Mouse (Mus musculus): ENCODE measurements around the gene Enpp3. TPM values are rescaled to one million over a fixed set of nuclear protein-coding genes. Genes with fewer than 3 reads are reported as not detected.

The Enpp3 gene
- polyA plus RNA-seq, 1 experiment from 2014 or later, result 6.1 TPM

- H3K9me3 ChIP-seq (replicated peaks), result no peaks in the 10 kb centered on the region
- no peak overlapping the region for H3K4me3 ChIP-seq (replicated peaks)
- no peak overlapping the region for H3K9ac ChIP-seq
- ATAC-seq (ENCODE audit: insufficient number of reproducible peaks, low FRiP score, low TSS enrichment, low read depth), result no peak
- no peak overlapping the region for H3K27ac ChIP-seq (replicated peaks)
- 86% methylated on average over 4 of the region's 4 CpGs for WGBS
- peaks cover 10% of the 10 kb centered on the region for H3K4me1 ChIP-seq
- H3K36me3 ChIP-seq, result no peaks in the 10 kb centered on the region
- no peaks in the 10 kb centered on the region for H3K27me3 ChIP-seq
- H3K4me2 ChIP-seq (replicated peaks), result no peak overlapping the region
Measured at GRCm38 (mm10) chr10:24785345-24785744, 57.3 kb downstream of the Enpp3 start.

- Histone ChIP-seq H3K36me3 (no peaks in the 10 kb centered on the region), H3K4me2 (replicated peaks) (no peak overlapping the region), H3K9me3 (replicated peaks) (no peaks in the 10 kb centered on the region), H3K27ac (replicated peaks) (no peak overlapping the region), H3K9ac (no peak overlapping the region), H3K4me1 (peaks cover 10% of the 10 kb centered on the region), H3K4me3 (replicated peaks) (no peak overlapping the region), H3K27me3 (no peaks in the 10 kb centered on the region)
- WGBS, result 95% methylated on average over 9 of the region's 9 CpGs
- no peak for ATAC-seq (ENCODE audit: insufficient number of reproducible peaks, low FRiP score, low TSS enrichment, low read depth)
Measured at GRCm38 (mm10) chr10:24784624-24785276, 57.9 kb downstream of the Enpp3 start.

- Histone ChIP-seq H3K27me3 (no peaks in the 10 kb centered on the region), H3K4me3 (replicated peaks) (no peak overlapping the region), H3K27ac (replicated peaks) (no peak overlapping the region), H3K4me2 (replicated peaks) (no peak overlapping the region), H3K9ac (no peak overlapping the region), H3K4me1 (peaks cover 10% of the 10 kb centered on the region), H3K9me3 (replicated peaks) (no peaks in the 10 kb centered on the region), H3K36me3 (no peaks in the 10 kb centered on the region)
- ATAC-seq (ENCODE audit: insufficient number of reproducible peaks, low FRiP score, low TSS enrichment, low read depth), result no peak
- 65% methylated on average over 3 of the region's 3 CpGs for WGBS
Measured at GRCm38 (mm10) chr10:24783946-24784345, 58.7 kb downstream of the Enpp3 start.

GRCm38 (mm10) chr10:24778643-24779020 lies 64.0 kb downstream of the Enpp3 start:
- 41% methylated on average over 11 of the region's 11 CpGs for WGBS
- peak overlapping the region; percentile 71 for H3K27ac ChIP-seq (replicated peaks)
- H3K4me3 ChIP-seq (replicated peaks), result peak overlapping the region; percentile 18

GRCm38 (mm10) chr10:24777916-24778642 lies 64.5 kb downstream of the Enpp3 start:
- Histone ChIP-seq H3K9me3 (replicated peaks) (no peaks in the 10 kb centered on the region), H3K36me3 (no peaks in the 10 kb centered on the region), H3K9ac (no peak overlapping the region), H3K27ac (replicated peaks) (peak overlapping the region; percentile 71), H3K27me3 (no peaks in the 10 kb centered on the region), H3K4me2 (replicated peaks) (peak overlapping the region; percentile 41), H3K4me1 (peaks cover 15% of the 10 kb centered on the region), H3K4me3 (replicated peaks) (peak overlapping the region; percentile 18)
- WGBS, result 38% methylated on average over 14 of the region's 14 CpGs
- ATAC-seq (ENCODE audit: insufficient number of reproducible peaks, low FRiP score, low TSS enrichment, low read depth), result 0 out of 2 replicates have a peak, but pooled peaks have one; percentile 7

More at GRCm38 (mm10) chr10:24778643-24779020, 64.0 kb downstream of the Enpp3 start:
- Histone ChIP-seq H3K4me1 (peaks cover 17% of the 10 kb centered on the region), H3K4me2 (replicated peaks) (peak overlapping the region; percentile 41), H3K9me3 (replicated peaks) (no peaks in the 10 kb centered on the region), H3K9ac (no peak overlapping the region), H3K36me3 (no peaks in the 10 kb centered on the region), H3K27me3 (no peaks in the 10 kb centered on the region)
- peak; percentile 57 for ATAC-seq (ENCODE audit: insufficient number of reproducible peaks, low FRiP score, low TSS enrichment, low read depth)

GRCm38 (mm10) chr10:24769496-24769895 lies 73.1 kb downstream of the Enpp3 start:
- no peak for ATAC-seq (ENCODE audit: insufficient number of reproducible peaks, low FRiP score, low TSS enrichment, low read depth)
- Histone ChIP-seq H3K4me1 (peaks cover 12% of the 10 kb centered on the region), H3K27me3 (no peaks in the 10 kb centered on the region), H3K4me3 (replicated peaks) (no peak overlapping the region), H3K9ac (no peak overlapping the region), H3K9me3 (replicated peaks) (no peaks in the 10 kb centered on the region), H3K27ac (replicated peaks) (no peak overlapping the region), H3K36me3 (no peaks in the 10 kb centered on the region), H3K4me2 (replicated peaks) (no peak overlapping the region)
- WGBS, result 87% methylated on average over 7 of the region's 7 CpGs

- Histone ChIP-seq H3K9ac (no peak overlapping the region), H3K27ac (replicated peaks) (no peak overlapping the region), H3K36me3 (no peaks in the 10 kb centered on the region), H3K9me3 (replicated peaks) (no peaks in the 10 kb centered on the region), H3K4me3 (replicated peaks) (no peak overlapping the region), H3K27me3 (no peaks in the 10 kb centered on the region), H3K4me1 (peaks cover 12% of the 10 kb centered on the region), H3K4me2 (replicated peaks) (no peak overlapping the region)
- no peak for ATAC-seq (ENCODE audit: insufficient number of reproducible peaks, low FRiP score, low TSS enrichment, low read depth)
- 54% methylated on average over 11 of the region's 11 CpGs for WGBS
Measured at GRCm38 (mm10) chr10:24767695-24768094, 74.9 kb downstream of the Enpp3 start.

- no peak overlapping the region for H3K4me2 ChIP-seq (replicated peaks)
- no peak for ATAC-seq (ENCODE audit: insufficient number of reproducible peaks, low FRiP score, low TSS enrichment, low read depth)
- peaks cover 12% of the 10 kb centered on the region for H3K4me1 ChIP-seq
- no peaks in the 10 kb centered on the region for H3K9me3 ChIP-seq (replicated peaks)
- no peak overlapping the region for H3K4me3 ChIP-seq (replicated peaks)
- H3K27me3 ChIP-seq, result no peaks in the 10 kb centered on the region
- no peak overlapping the region for H3K9ac ChIP-seq
- WGBS, result 60% methylated on average over 1 of the region's 1 CpGs
- no peak overlapping the region for H3K27ac ChIP-seq (replicated peaks)
- no peaks in the 10 kb centered on the region for H3K36me3 ChIP-seq
Measured at GRCm38 (mm10) chr10:24766061-24766460, 76.6 kb downstream of the Enpp3 start.

- H3K4me3 ChIP-seq (replicated peaks), result no peak overlapping the region
- H3K36me3 ChIP-seq, result no peaks in the 10 kb centered on the region
- no peak for ATAC-seq (ENCODE audit: insufficient number of reproducible peaks, low FRiP score, low TSS enrichment, low read depth)
- H3K27me3 ChIP-seq, result no peaks in the 10 kb centered on the region
- H3K4me1 ChIP-seq, result peaks cover 12% of the 10 kb centered on the region
- H3K9me3 ChIP-seq (replicated peaks), result no peaks in the 10 kb centered on the region
- no peak overlapping the region for H3K4me2 ChIP-seq (replicated peaks)
- no peak overlapping the region for H3K9ac ChIP-seq
- H3K27ac ChIP-seq (replicated peaks), result no peak overlapping the region
- 24% methylated on average over 6 of the region's 6 CpGs for WGBS
Measured at GRCm38 (mm10) chr10:24765151-24765755, 77.4 kb downstream of the Enpp3 start.

GRCm38 (mm10) chr10:24764640-24765039 lies 78.0 kb downstream of the Enpp3 start:
- H3K4me1 ChIP-seq, result peaks cover 12% of the 10 kb centered on the region
- H3K36me3 ChIP-seq, result no peaks in the 10 kb centered on the region
- no peaks in the 10 kb centered on the region for H3K9me3 ChIP-seq (replicated peaks)
- H3K4me2 ChIP-seq (replicated peaks), result no peak overlapping the region
- no peaks in the 10 kb centered on the region for H3K27me3 ChIP-seq
- 57% methylated on average over 3 of the region's 3 CpGs for WGBS
- H3K4me3 ChIP-seq (replicated peaks), result no peak overlapping the region
- no peak for ATAC-seq (ENCODE audit: insufficient number of reproducible peaks, low FRiP score, low TSS enrichment, low read depth)
- no peak overlapping the region for H3K27ac ChIP-seq (replicated peaks)
- no peak overlapping the region for H3K9ac ChIP-seq

- H3K4me2 ChIP-seq (replicated peaks), result no peak overlapping the region
- ATAC-seq (ENCODE audit: insufficient number of reproducible peaks, low FRiP score, low TSS enrichment, low read depth), result no peak
- H3K36me3 ChIP-seq, result no peaks in the 10 kb centered on the region
- 90% methylated on average over 3 of the region's 3 CpGs for WGBS
- no peak overlapping the region for H3K4me3 ChIP-seq (replicated peaks)
- H3K9ac ChIP-seq, result no peak overlapping the region
- H3K9me3 ChIP-seq (replicated peaks), result no peaks in the 10 kb centered on the region
- H3K27ac ChIP-seq (replicated peaks), result no peak overlapping the region
- no peaks in the 10 kb centered on the region for H3K27me3 ChIP-seq
- peaks cover 12% of the 10 kb centered on the region for H3K4me1 ChIP-seq
Measured at GRCm38 (mm10) chr10:24763257-24763656, 79.4 kb downstream of the Enpp3 start.

Measured in embryonic facial prominence, embryonic 15.5 days (tissue).